Mouse (Mus musculus): ENCODE data around the gene Gm49361.

DNA sequence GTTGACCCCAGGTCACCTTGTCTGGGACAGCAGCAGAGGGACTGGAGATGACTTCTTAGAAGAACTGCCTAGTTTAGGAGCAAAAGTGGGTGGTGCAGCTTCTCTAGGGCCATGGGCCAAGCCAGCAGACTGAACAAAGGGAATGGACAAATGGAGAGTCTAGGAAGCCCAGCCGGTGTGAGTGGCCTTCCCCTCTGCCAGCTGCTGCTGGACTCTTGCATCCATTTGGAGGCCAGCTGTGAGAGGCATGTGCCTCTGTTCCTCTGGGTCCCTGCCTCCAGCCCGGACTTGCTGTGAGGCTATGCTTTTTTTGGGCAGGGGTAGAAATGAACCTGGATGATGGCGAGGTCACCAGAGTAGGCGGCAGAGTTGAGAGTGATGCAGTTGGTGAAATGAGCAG lies 12.3 kb upstream of the Gm49361 start, which contains the start of gene Lats2:
- TF ChIP-seq CTCF (IDR thresholded peaks at IDR 0.05; ENCODE audit: low read depth, low read length) (no peak), TAL1 (conservative IDR thresholded peaks at IDR 0.05; ENCODE audit: low read depth, low read length) (no peak), POLR2AphosphoS5 (IDR thresholded peaks at IDR 0.05; ENCODE audit: insufficient replicate concordance, low read depth, low read length) (no peak)

All from G1E (cell line).